Mouse (Mus musculus): ENCODE measurements around the gene Efcab11. TPM values are rescaled to one million over a fixed set of nuclear protein-coding genes. Genes with fewer than 3 reads are reported as not detected.

Efcab11 gene
- polyA plus RNA-seq, 1 experiment from 2014 or later = 15.3 TPM

DNA sequence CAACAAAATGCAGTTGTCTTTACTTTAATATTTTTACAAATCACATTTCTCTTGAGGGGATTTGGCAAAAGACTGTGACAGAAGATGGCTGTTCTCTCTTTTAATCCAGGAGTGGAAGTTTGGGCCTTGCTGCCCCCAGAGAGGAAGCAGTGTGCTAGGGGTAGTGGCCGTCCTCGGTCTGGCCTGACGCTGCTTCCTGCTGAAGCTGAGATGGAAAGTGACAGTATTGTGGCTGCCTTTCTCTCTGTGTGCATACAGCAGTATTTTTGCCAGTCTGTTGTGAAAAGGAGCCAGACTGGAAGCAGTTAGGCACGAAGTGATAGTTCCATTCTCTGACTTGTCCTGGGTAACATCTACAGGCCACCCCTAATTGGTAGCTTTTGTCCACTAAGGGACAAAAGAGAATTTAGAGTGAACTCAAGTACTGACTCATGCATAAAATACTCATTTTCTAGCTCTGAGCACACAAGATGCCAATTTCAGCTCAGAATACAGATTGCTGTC is 18.7 kb upstream of the Efcab11 start:
- peaks cover 76% of the 10 kb centered on the region for H3K36me3 ChIP-seq (ENCODE audit: poor library complexity, severe bottlenecking)
- no peak overlapping the region for H3K4me3 ChIP-seq
- H3K9ac ChIP-seq = no peak overlapping the region
- H3K9me3 ChIP-seq (replicated peaks) = no peaks in the 10 kb centered on the region
- no peaks in the 10 kb centered on the region for H3K27me3 ChIP-seq
- no peak overlapping the region for H3K4me2 ChIP-seq
- no peaks in the 10 kb centered on the region for H3K4me1 ChIP-seq
- WGBS = 63% methylated on average over 4 of the region's 4 CpGs
- no peak for ATAC-seq
- peak overlapping the region; percentile 20; the same call in 1 of the 2 replicates for H3K27ac ChIP-seq

DNA sequence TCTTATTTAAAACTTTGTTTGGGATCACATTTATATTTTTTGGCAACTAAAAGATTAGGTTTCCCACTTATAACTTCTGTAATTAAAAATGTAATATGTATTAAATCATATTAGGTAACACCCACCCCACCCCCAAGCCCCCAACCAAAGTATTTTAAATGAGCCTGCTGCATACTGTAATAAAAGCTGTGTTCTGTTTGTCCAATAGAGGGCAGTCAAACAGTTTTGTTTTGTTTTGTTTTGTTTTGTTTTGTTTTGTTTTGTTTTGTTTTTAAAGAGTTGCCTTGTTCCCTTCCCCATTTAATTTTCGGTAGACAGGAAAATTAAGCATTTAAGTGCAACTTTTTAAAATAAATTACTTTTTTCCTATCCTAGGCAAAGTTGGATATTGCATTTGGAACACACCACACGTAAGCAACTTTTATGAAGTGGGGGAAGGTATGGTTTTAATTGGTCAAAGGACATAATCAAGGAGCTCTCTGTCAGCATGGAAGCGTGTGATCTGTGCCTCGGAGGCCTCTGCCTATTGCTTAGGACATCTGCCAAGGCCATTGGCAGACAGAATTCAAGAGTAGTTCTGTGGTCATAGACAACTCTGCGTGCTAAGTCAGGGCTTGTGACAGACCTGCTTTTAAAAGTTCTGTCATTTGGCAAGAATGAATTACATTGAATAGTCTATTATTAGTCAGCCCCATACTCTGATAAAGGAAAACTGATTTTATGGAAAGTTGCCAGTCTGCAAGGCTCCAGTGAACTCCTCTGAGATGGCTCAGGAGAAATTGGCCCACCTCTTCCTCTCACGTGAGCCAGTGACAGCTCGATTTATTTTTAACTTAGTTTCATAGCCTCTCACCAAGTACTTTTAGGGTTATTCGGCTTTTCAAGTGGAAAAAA is 18.0 kb upstream of the Efcab11 start:
- H3K4me2 ChIP-seq = no peak overlapping the region
- H3K9ac ChIP-seq = no peak overlapping the region
- H3K4me3 ChIP-seq = no peak overlapping the region
- peaks cover 76% of the 10 kb centered on the region for H3K36me3 ChIP-seq (ENCODE audit: poor library complexity, severe bottlenecking)
- WGBS = 80% methylated on average over 8 of the region's 8 CpGs
- no peak for ATAC-seq
- no peaks in the 10 kb centered on the region for H3K27me3 ChIP-seq
- H3K27ac ChIP-seq = no peak overlapping the region
- H3K9me3 ChIP-seq (replicated peaks) = no peaks in the 10 kb centered on the region
- no peaks in the 10 kb centered on the region for H3K4me1 ChIP-seq

DNA sequence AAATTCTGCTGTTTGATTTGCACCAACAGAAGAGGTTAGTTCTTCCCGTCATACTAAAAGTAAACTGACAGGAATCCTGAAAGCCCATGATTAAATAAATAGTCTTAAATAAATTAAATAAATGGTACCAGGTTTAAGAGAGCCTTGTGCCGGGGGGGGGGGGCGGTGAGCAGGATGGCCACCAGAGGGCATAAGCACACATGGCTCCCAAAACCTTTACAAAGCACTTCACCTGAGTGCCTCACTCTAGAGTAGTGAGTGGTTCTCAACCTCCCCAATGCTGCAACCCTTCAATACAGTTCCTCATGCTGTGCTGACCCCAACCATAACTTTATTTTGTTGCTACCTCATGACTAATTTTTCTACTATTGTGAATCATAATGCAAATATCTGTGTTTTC is 15.8 kb upstream of the Efcab11 start:
- H3K9me3 ChIP-seq (replicated peaks) = no peaks in the 10 kb centered on the region
- H3K36me3 ChIP-seq (ENCODE audit: poor library complexity, severe bottlenecking) = peaks cover 75% of the 10 kb centered on the region
- no peak overlapping the region for H3K9ac ChIP-seq
- H3K27ac ChIP-seq = no peak overlapping the region
- no peak overlapping the region for H3K4me2 ChIP-seq
- H3K27me3 ChIP-seq = no peaks in the 10 kb centered on the region
- H3K4me3 ChIP-seq = no peak overlapping the region
- no peak for ATAC-seq
- no peaks in the 10 kb centered on the region for H3K4me1 ChIP-seq
- WGBS = 90% methylated on average over 1 of the region's 3 CpGs

DNA sequence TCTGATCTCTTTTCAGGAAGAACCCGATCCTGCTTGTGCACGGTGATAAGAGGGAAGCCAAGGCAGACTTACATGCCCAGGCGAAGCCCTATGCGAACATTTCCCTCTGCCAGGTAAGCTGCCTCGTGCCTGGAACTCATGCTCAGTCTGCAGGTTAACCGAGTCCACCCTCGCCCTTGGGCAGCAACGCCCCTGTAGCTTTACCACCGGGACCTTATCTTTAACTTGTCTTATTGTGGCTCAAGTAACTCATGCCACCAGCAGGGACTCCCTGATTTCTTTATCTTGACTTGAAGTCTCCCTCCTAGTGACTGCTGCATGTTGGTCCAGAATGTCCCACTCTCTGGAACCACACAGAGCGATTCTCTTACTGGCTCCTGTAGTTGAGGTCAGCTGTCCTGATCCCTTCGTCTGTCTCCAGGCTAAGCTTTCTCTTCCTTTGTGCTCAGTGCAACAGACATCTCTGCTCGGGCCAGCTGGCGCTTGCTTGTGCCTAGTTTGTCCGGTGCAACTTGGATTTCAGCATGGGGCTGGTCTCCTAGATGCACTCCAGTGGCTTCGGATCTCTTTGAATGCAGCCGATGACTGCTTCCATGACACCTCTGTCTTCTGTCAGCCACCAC is 14.1 kb upstream of the Efcab11 start:
- no peaks in the 10 kb centered on the region for H3K9me3 ChIP-seq (replicated peaks)
- no peak for ATAC-seq
- no peaks in the 10 kb centered on the region for H3K4me1 ChIP-seq
- no peak overlapping the region for H3K4me3 ChIP-seq
- H3K36me3 ChIP-seq (ENCODE audit: poor library complexity, severe bottlenecking) = peaks cover 74% of the 10 kb centered on the region
- H3K9ac ChIP-seq = no peak overlapping the region
- 93% methylated on average over 16 of the region's 16 CpGs for WGBS
- no peaks in the 10 kb centered on the region for H3K27me3 ChIP-seq
- no peak overlapping the region for H3K4me2 ChIP-seq
- H3K27ac ChIP-seq = no peak overlapping the region

DNA sequence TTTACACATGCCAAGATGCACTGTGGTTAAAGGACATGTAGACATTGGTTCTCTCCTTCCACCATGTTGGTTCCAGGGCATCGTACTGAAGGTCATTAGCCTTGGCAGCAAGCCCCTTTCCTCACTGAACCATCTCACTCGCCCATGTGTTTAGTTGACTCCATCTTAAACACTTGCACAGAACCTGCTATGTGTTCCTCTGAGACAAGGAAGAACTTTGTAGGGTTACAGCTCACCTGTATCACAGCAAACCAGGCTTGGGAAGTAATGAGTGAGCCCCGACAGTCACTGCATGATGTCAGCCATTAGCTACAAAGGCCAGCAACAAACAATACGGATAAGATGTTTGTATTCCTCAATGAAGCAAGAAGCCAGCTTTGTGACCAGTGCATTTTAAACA is 13.6 kb upstream of the Efcab11 start:
- no peak for ATAC-seq

DNA sequence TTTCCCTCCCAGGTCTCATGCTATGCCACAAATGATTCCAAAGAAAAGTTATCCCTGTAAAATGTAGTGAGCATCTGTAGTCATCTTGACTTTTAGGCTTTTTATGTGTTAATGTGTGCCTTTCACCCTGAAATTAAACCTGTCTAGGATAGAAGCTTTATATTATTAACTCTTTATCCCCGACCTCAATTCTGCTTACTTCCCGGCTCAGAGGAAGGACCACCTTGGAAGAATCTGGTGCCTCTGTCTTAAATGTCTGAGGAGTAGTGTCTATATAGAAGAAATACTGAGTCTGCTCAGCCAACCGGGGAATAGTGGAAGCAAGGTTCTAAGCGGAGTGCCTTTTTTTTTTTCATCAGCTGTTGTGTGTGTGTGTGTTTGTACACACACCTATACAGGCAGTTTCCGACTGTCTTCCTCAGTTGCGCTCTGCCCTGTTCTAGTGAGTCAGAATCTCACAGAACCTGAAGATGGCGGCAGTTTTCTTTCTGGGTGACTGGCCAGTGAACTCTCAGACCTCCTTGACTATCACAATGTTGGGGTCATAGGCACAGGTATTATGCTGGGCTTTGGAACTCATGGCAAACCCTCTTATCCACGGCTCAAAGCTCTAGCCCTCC is 1.2 kb upstream of the Efcab11 start:
- peaks cover 7% of the 10 kb centered on the region for H3K36me3 ChIP-seq (ENCODE audit: poor library complexity, severe bottlenecking)
- H3K27me3 ChIP-seq = no peaks in the 10 kb centered on the region
- peak overlapping the region; percentile 78 for H3K4me2 ChIP-seq
- no peak overlapping the region; the same call in 1 of the 2 replicates for H3K27ac ChIP-seq
- H3K4me3 ChIP-seq = peak overlapping the region; percentile 89
- peak overlapping the region; percentile 95 for H3K9ac ChIP-seq
- peaks cover 35% of the 10 kb centered on the region for H3K4me1 ChIP-seq
- 25% methylated on average over 8 of the region's 8 CpGs for WGBS
- no peak for ATAC-seq
- no peaks in the 10 kb centered on the region for H3K9me3 ChIP-seq (replicated peaks)

More for the DNA sequence above, 13.6 kb upstream of the Efcab11 start:
- no peak overlapping the region for H3K4me3 ChIP-seq
- no peaks in the 10 kb centered on the region for H3K9me3 ChIP-seq (replicated peaks)
- H3K36me3 ChIP-seq (ENCODE audit: poor library complexity, severe bottlenecking) = peaks cover 74% of the 10 kb centered on the region
- no peak overlapping the region for H3K4me2 ChIP-seq
- no peaks in the 10 kb centered on the region for H3K27me3 ChIP-seq
- no peaks in the 10 kb centered on the region for H3K4me1 ChIP-seq
- WGBS = 92% methylated on average over 4 of the region's 4 CpGs
- H3K9ac ChIP-seq = no peak overlapping the region
- no peak overlapping the region for H3K27ac ChIP-seq

DNA sequence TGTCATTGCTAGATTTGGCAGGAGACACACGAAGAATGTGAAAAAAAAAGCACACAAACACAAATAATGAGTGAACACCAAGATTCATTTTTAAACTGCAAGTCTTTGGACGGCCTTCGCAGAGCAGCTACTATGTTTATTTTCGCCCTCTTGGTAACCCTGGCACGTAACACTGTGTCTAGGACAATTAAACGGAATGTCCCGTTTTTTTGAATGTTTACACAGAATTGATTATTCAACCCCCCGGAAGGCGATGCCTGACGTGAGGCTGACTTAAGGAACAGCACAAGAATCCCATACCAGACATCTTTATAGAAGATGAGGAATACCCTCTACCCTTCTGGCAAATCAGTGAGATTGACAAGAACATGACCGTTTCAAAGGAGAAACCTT is 530 bp downstream of the Efcab11 start:
- peak overlapping the region; percentile 84 for H3K27ac ChIP-seq
- H3K4me2 ChIP-seq = peak overlapping the region; percentile 78
- peak; percentile 46 for ATAC-seq
- no peaks in the 10 kb centered on the region for H3K27me3 ChIP-seq
- peak overlapping the region; percentile 89 for H3K4me3 ChIP-seq
- peak overlapping the region; percentile 95 for H3K9ac ChIP-seq
- under 1% methylated on average over 11 of the region's 11 CpGs for WGBS
- H3K9me3 ChIP-seq (replicated peaks) = no peaks in the 10 kb centered on the region
- H3K4me1 ChIP-seq = peaks cover 35% of the 10 kb centered on the region
- peaks cover 7% of the 10 kb centered on the region for H3K36me3 ChIP-seq (ENCODE audit: poor library complexity, severe bottlenecking)

DNA sequence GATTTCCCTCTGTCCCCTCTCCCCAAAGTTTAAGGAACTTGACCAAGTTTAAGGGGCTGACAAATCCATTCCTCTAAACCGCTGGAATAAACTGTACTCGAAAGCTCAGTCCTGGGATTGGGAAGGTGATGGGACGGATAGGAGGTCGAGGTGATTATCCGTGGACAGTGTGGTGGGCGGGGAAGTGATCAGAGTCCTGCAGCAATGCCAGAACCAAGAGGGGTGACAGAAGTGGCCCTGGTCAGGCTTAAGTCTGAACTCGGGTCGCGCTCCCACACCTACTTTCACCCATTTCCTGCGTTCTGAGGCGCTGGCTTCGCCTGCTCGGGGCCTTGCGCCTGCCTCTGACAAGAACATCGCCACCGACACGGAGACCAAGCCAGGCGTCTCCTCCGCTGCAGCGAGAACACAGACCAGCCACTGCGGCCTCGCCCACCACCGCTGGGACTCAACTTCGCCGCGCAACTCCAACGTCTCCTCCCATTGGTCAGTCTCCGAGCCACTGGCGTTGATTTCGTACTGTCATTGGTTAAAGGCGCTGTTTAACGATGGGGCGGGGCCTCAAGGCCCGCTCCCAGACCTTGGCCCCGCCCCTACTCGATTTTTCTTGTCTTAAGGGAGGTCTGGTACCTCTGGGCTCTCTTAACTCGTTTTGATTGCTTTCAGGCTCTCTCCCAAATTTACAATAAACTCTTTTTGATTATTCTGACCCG is 1.1 kb downstream of the Efcab11 start:
- Histone ChIP-seq H3K4me2 (peak overlapping the region; percentile 78), H3K4me1 (peaks cover 35% of the 10 kb centered on the region), H3K27ac (peak overlapping the region; percentile 84; the same call in 1 of the 2 replicates), H3K4me3 (peak overlapping the region; percentile 89), H3K36me3 (ENCODE audit: poor library complexity, severe bottlenecking) (peaks cover 6% of the 10 kb centered on the region), H3K9me3 (replicated peaks) (no peaks in the 10 kb centered on the region), H3K27me3 (no peaks in the 10 kb centered on the region), H3K9ac (peak overlapping the region; percentile 95)
- peak; percentile 95 for ATAC-seq
- under 1% methylated on average over 38 of the region's 38 CpGs for WGBS

DNA sequence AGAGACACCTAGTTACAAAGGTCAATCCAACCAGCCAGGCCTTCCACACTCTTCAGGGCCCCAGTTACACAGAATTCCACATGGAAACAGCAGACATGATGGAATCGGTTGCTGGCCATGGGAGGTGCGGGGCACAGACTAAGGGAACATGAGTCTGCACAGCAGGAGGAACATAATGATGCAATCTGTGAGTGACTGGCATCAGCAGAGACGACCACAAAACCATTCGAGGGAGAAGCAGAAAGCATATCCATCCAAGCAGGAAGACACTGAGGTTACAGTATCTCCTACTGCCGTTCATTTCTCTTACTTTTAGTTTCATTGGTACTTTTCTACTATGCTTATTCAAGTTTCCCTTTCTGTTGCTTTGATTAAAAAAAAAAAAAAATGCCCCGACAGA is 9.6 kb downstream of the Efcab11 start:
- Histone ChIP-seq H3K9me3 (replicated peaks) (no peaks in the 10 kb centered on the region), H3K27me3 (no peaks in the 10 kb centered on the region), H3K9ac (no peak overlapping the region), H3K4me2 (no peak overlapping the region), H3K36me3 (ENCODE audit: poor library complexity, severe bottlenecking) (no peaks in the 10 kb centered on the region; the same call in 1 of the 2 replicates), H3K4me1 (0 out of 2 replicates have a peak, but pooled peaks cover 5% of the 10 kb centered on the region), H3K4me3 (no peak overlapping the region), H3K27ac (no peak overlapping the region)
- no peak for ATAC-seq
- WGBS = 84% methylated on average over 6 of the region's 6 CpGs

DNA sequence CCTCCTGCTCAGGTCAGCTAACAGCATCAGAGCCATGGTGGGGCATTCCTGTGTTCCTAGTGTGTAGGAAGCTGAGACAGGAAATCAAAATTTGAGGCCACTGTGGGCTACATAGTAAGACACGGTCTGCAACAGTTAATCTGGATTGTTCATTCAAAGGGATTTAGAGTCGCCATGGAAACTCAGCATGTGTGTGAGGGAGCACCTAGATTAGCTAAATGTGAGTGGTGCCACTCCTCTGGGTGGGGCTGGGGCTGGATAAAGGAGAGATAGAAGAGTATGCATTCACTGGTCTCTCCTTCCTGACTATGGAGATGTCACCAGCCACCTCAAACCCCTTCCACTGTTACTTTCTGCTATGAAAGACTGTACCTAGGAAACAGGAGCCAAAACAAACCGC is 10.8 kb downstream of the Efcab11 start:
- Histone ChIP-seq H3K4me2 (no peak overlapping the region), H3K9ac (no peak overlapping the region), H3K4me1 (0 out of 2 replicates have a peak, but pooled peaks cover 5% of the 10 kb centered on the region), H3K27me3 (no peaks in the 10 kb centered on the region), H3K27ac (no peak overlapping the region), H3K36me3 (ENCODE audit: poor library complexity, severe bottlenecking) (no peaks in the 10 kb centered on the region; the same call in 1 of the 2 replicates), H3K4me3 (no peak overlapping the region), H3K9me3 (replicated peaks) (no peaks in the 10 kb centered on the region)
- no peak for ATAC-seq
- WGBS = 33% methylated on average over 3 of the region's 3 CpGs

DNA sequence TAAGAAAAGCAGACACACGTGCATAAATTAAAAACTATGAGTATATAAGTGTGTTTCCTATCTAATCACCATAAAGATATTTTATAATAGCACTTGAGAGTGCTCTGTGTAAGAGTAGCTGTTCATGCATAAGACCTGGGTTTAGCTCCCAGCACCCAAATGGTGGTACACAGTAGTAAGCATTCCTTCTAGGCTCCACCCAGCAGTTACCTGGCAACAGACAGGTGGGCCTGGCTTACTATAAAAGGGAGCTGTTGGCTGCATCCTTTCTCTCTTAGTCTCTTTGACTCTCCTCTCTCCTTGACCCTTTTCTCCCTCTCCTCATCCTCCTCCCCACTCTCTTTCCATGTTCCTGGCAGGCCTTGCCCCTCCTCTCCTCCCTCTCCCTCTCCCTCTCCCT is 15.4 kb downstream of the Efcab11 start:
- Histone ChIP-seq H3K4me1 (no peaks in the 10 kb centered on the region), H3K27me3 (no peaks in the 10 kb centered on the region), H3K36me3 (ENCODE audit: poor library complexity, severe bottlenecking) (peaks cover 5% of the 10 kb centered on the region; the same call in 1 of the 2 replicates), H3K9me3 (replicated peaks) (no peaks in the 10 kb centered on the region), H3K27ac (no peak overlapping the region), H3K9ac (no peak overlapping the region), H3K4me2 (no peak overlapping the region), H3K4me3 (no peak overlapping the region)
- ATAC-seq = no peak
- 86% methylated on average over 1 of the region's 1 CpGs for WGBS

All from forebrain, embryonic 13.5 days (tissue).